Mouse (Mus musculus) spleen, adult 2 months (tissue): ENCODE measurements around the gene Itgb5. TPM values are rescaled to one million over a fixed set of nuclear protein-coding genes. Genes with fewer than 3 reads are reported as not detected.

Experiments used
- DNase-seq, 2 experiments: peaks; one replicate each; pipeline versions ENCODE4 v3.0.0 to v3.0.0-alpha.2; 2012 to 2021; ENCODE audit warnings: low spot score in 2 of 2, low read depth in 1 of 2
- H3K27ac ChIP-seq: fragments of 200-500 bp; 2 replicates; pipeline ENCODE4 v1.5.1; 2012; ENCODE audit warnings: low read length, inconsistent platforms; ENCODE audit not compliant: insufficient read depth
- H3K27me3 ChIP-seq: fragments of 200-500 bp; 2 replicates; pipeline ENCODE4 v1.6.1; 2012; ENCODE audit warnings: mild to moderate bottlenecking, moderate library complexity, low read length, inconsistent platforms; ENCODE audit not compliant: control insufficient read depth, insufficient read depth
- H3K36me3 ChIP-seq: fragments of 200-500 bp; 2 replicates; pipeline ENCODE4 v1.6.1; 2012; ENCODE audit warnings: mild to moderate bottlenecking, low read length, inconsistent platforms; ENCODE audit not compliant: control insufficient read depth, insufficient read depth
- H3K4me1 ChIP-seq: fragments of 200-500 bp; 2 replicates; pipeline ENCODE4 v1.6.1; 2011; ENCODE audit warnings: inconsistent platforms; ENCODE audit not compliant: control insufficient read depth, insufficient read depth, insufficient read length
- H3K4me3 ChIP-seq: fragments of 200-500 bp; 2 replicates; pipeline ENCODE4 v1.5.1; 2011; ENCODE audit warnings: mild to moderate bottlenecking, inconsistent platforms; ENCODE audit not compliant: insufficient read depth, insufficient read length; ENCODE audit errors: extremely low read depth
- CTCF ChIP-seq: fragments of 200-500 bp; IDR thresholded peaks from 2 replicates; pipeline ENCODE4 v1.5.1; 2011; ENCODE audit warnings: mild to moderate bottlenecking, inconsistent platforms; ENCODE audit not compliant: insufficient read depth, insufficient read length, insufficient replicate concordance; ENCODE audit errors: extremely low read depth
- POLR2A ChIP-seq: fragments of 200-500 bp; IDR thresholded peaks from 2 replicates; pipeline ENCODE4 v1.6.1; 2011; ENCODE audit warnings: low read depth, low read length, inconsistent platforms
- WGBS: fragments of 180-500 bp; shearing (Covaris S2); methylation state at CpG from one replicate; pipeline ENCODE4 v1.1.7; 2018; 5-methylcytosine and 5-hydroxymethylcytosine counted together
- polyA plus RNA-seq: library from polyadenylated mRNA; depleted of rRNA; stranded (reverse); fragments of >200 nt; gene quantifications from 2 replicates; pipeline ENCODE4 v1.2.3, GENCODE M21; 2012

Itgb5 gene
- polyA plus RNA-seq, 1 experiment = 36.4 TPM

DNA sequence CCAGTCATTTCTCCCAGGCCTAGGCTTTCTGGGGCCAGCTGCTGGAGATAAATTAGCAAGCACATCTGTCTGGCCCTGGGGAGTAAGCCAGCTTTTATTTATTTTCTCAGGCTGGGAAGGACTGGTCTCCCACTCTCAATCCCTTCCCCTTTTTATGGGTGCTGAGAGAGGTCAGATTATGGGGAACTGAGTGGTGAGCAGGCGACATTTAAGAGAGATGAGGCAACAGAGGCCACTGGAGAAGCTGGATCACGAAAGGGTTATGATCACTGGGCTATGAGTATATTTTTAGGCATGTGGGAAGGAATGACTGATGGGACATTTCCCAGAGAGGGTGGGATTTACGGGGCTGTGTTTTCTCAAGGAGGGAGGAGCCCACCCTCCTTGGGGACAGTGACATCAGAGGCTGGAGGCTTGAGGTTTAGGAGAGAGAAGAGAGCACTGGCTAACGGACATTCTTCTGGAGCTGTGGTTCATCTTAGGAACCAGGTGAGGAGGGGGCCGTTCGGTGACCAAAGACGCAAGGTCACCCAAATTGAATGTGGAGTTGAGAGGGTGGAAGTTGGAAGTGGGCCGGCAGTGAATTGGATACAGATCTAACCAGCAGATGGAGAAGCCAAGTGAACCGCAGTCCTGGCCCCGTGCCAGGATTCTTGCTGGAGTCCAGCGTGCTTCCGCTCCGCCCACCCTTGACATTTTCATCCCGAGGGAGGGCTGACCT lies 62.3 kb downstream of the Itgb5 start:
- no peaks in the 10 kb centered on the region for H3K27me3 ChIP-seq
- H3K36me3 ChIP-seq = no peaks in the 10 kb centered on the region
- 23% methylated on average over 14 of the region's 14 CpGs for WGBS
- H3K4me3 ChIP-seq = no peak overlapping the region
- peak in 1 of 2 experiments; percentile 24 for DNase-seq
- peaks cover 4% of the 10 kb centered on the region; the same call in 1 of the 2 replicates for H3K4me1 ChIP-seq
- H3K27ac ChIP-seq = no peak overlapping the region
- TF ChIP-seq POLR2A (no peak), CTCF (no peak)

- no peak overlapping the region for H3K4me3 ChIP-seq
- WGBS = 72% methylated on average over 6 of the region's 6 CpGs
- peaks cover 3% of the 10 kb centered on the region; the same call in 1 of the 2 replicates for H3K4me1 ChIP-seq
- no peaks in the 10 kb centered on the region for H3K36me3 ChIP-seq
- no peaks in the 10 kb centered on the region for H3K27me3 ChIP-seq
- peak overlapping the region; percentile 20; the same call in 1 of the 2 replicates for H3K27ac ChIP-seq
- no peak for DNase-seq
- TF ChIP-seq CTCF = no peak
- no peak for TF ChIP-seq POLR2A
These were observed 63.1 kb downstream of the Itgb5 start for GRCm38 (mm10) chr16:33892539-33892938.

DNA sequence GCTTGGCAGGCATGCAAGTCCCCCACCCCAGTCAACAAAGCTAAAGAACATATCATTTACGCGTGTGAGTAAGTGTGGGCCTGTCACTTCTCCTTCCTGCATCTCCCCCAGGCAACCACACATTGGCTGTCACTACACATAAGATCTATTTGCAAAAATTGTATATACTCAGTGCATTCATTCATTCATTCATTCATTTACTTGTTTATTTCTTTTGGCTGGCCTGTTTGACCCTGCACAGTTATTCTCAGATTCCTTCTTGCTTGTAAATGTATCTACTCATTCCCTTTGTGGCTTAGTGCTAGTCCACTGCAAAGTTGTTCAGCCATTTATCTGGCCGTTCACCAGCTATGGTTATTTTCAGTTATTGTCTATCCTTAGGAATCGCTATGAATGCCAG lies 64.3 kb downstream of the Itgb5 start:
- peaks cover 3% of the 10 kb centered on the region; the same call in 1 of the 2 replicates for H3K4me1 ChIP-seq
- DNase-seq = no peak
- no peaks in the 10 kb centered on the region for H3K36me3 ChIP-seq
- H3K27me3 ChIP-seq = no peaks in the 10 kb centered on the region
- H3K27ac ChIP-seq = no peak overlapping the region
- TF ChIP-seq CTCF = no peak
- no peak for TF ChIP-seq POLR2A
- H3K4me3 ChIP-seq = no peak overlapping the region
- WGBS = 69% methylated on average over 4 of the region's 4 CpGs

DNA sequence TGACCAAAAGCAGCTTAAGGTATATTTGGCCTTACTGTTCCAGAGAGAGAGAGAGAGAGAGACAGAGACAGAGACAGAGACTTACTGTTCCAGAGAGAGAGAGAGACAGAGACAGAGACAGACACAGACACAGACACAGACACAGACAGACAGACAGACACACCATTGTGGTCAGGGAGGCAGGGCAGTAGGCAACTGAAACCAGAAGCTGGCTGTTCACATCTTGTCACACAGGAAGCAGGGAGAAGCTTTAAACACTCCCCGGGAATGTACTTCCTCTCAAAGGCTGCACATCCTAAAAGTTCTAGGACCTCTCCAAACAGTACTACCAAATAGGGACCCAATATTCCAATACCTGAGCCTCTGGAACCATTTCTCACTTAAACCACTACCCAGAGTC lies 65.0 kb downstream of the Itgb5 start:
- WGBS = 8% methylated on average over 1 of the region's 1 CpGs
- H3K4me3 ChIP-seq = no peak overlapping the region
- H3K4me1 ChIP-seq = peaks cover 3% of the 10 kb centered on the region; the same call in 1 of the 2 replicates
- no peak overlapping the region for H3K27ac ChIP-seq
- TF ChIP-seq POLR2A (no peak), CTCF (no peak)
- H3K36me3 ChIP-seq = no peaks in the 10 kb centered on the region
- no peaks in the 10 kb centered on the region for H3K27me3 ChIP-seq
- DNase-seq = no peak

GRCm38 (mm10) chr16:33895690-33896089 lies 66.2 kb downstream of the Itgb5 start:
- WGBS = 83% methylated on average over 7 of the region's 7 CpGs
- peaks cover 3% of the 10 kb centered on the region; the same call in 1 of the 2 replicates for H3K4me1 ChIP-seq
- H3K27ac ChIP-seq = no peak overlapping the region
- TF ChIP-seq CTCF (no peak), POLR2A (no peak)
- DNase-seq = no peak
- no peak overlapping the region for H3K4me3 ChIP-seq
- H3K36me3 ChIP-seq = no peaks in the 10 kb centered on the region
- no peaks in the 10 kb centered on the region for H3K27me3 ChIP-seq

GRCm38 (mm10) chr16:33896801-33897200 lies 67.3 kb downstream of the Itgb5 start:
- TF ChIP-seq CTCF (no peak), POLR2A (no peak)
- no peak overlapping the region for H3K4me3 ChIP-seq
- no peak overlapping the region for H3K27ac ChIP-seq
- 86% methylated on average over 7 of the region's 7 CpGs for WGBS
- H3K36me3 ChIP-seq = no peaks in the 10 kb centered on the region
- H3K4me1 ChIP-seq = peaks cover 3% of the 10 kb centered on the region; the same call in 1 of the 2 replicates
- no peak for DNase-seq
- no peaks in the 10 kb centered on the region for H3K27me3 ChIP-seq

- H3K27ac ChIP-seq = no peak overlapping the region
- H3K36me3 ChIP-seq = no peaks in the 10 kb centered on the region
These were observed 74.4 kb downstream of the Itgb5 start for GRCm38 (mm10) chr16:33903664-33904441.

More at GRCm38 (mm10) chr16:33903664-33904441, 74.4 kb downstream of the Itgb5 start:
- no peaks in the 10 kb centered on the region for H3K4me1 ChIP-seq
- 78% methylated on average over 11 of the region's 11 CpGs for WGBS
- no peak for TF ChIP-seq POLR2A
- TF ChIP-seq CTCF = no peak
- H3K4me3 ChIP-seq = no peak overlapping the region
- H3K27me3 ChIP-seq = no peaks in the 10 kb centered on the region
- no peak for DNase-seq
